Mouse (Mus musculus) embryonic facial prominence, embryonic 14.5 days (tissue): Measurements from ENCODE around the gene Thoc3. TPM values are rescaled to one million over a fixed set of nuclear protein-coding genes. Genes with fewer than 3 reads are reported as not detected.

ENCODE experiments used
- ATAC-seq: fragments of 200-750 bp; cut with Nextera tagmentation; 2 replicates; pipeline ENCODE4 v1.8.0; 2017; ENCODE audit warnings: low read depth, moderate number of reproducible peaks, moderate TSS enrichment
- DNase-seq: peaks from one replicate; pipeline ENCODE4 v3.0.0-alpha.2; 2015; ENCODE audit warnings: low spot score
- H3K27ac ChIP-seq: fragments of 300-500 bp; sonication (generic); replicated peaks from 2 replicates; pipeline ENCODE4 v1.5.1; 2014; ENCODE audit warnings: low read depth, mild to moderate bottlenecking, low read length, moderate library complexity
- H3K27me3 ChIP-seq: fragments of 300-500 bp; sonication (generic); replicated peaks from 2 replicates; pipeline ENCODE4 v1.6.1; 2014; ENCODE audit warnings: low read length; ENCODE audit not compliant: control insufficient read depth, insufficient read depth
- H3K36me3 ChIP-seq: fragments of 300-500 bp; sonication (generic); 2 replicates; pipeline ENCODE4 v1.6.1; 2014; ENCODE audit warnings: low read length, mixed read lengths; ENCODE audit not compliant: control insufficient read depth, insufficient read depth
- H3K4me1 ChIP-seq: fragments of 300-500 bp; sonication (generic); 2 replicates; pipeline ENCODE4 v1.6.1; 2014; ENCODE audit warnings: antibody characterized with exemption, low read length; ENCODE audit not compliant: control insufficient read depth, insufficient read depth
- H3K4me2 ChIP-seq: fragments of 300-500 bp; sonication (generic); 2 replicates; pipeline ENCODE4 v1.6.1; 2014; ENCODE audit warnings: low read depth, mild to moderate bottlenecking, low read length, moderate library complexity, mixed read lengths
- H3K4me3 ChIP-seq: fragments of 300-500 bp; sonication (generic); 2 replicates; pipeline ENCODE4 v1.5.1; 2014; ENCODE audit warnings: low read depth, mild to moderate bottlenecking, low read length
- H3K9ac ChIP-seq: fragments of 300-500 bp; sonication (generic); 2 replicates; pipeline ENCODE4 v1.6.1; 2014; ENCODE audit warnings: low read depth, mild to moderate bottlenecking, low read length, moderate library complexity, mixed read lengths
- H3K9me3 ChIP-seq: fragments of 300-500 bp; sonication (generic); 2 replicates; pipeline ENCODE4 v1.6.1; 2016; ENCODE audit warnings: low read length; ENCODE audit not compliant: control insufficient read depth
- WGBS: fragments of 180-500 bp; shearing (Covaris S2); extraction: QIAGEN DNeasy Blood & Tissue Kit; methylation state at CpG from one replicate; pipeline ENCODE4 v1.1.7; 2014; 5-methylcytosine and 5-hydroxymethylcytosine counted together
- polyA plus RNA-seq: library from polyadenylated mRNA; unstranded; fragments of >200 nt; fragmentation: Nextera tagmentation; extraction: Ambion mirVana; gene quantifications from 2 replicates; pipeline ENCODE4 v1.2.1, GENCODE M21; 2014

Thoc3 gene
- polyA plus RNA-seq, 1 experiment from 2014 or later, result 105 TPM

DNA sequence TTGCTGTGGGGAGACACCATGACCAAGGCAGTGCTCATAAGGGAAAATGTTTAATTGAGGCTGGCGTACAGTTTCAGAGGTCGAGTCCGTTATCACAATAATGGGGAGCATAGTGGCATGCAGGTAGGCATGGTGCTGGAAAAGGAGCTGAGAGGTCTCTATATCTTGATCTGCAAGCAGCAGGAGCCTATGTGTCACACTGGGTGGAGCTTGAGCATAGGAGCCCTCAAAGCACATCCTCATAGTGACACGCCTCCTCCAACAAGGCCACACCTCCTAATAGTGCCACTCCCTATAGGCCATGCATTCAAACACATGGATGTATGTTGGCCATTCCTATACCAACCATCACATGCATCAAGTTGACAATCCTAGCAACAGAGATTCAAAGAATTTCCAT lies 53.6 kb downstream of the Thoc3 start:
- no peaks in the 10 kb centered on the region for H3K27me3 ChIP-seq
- H3K27ac ChIP-seq, result no peak overlapping the region
- ATAC-seq, result no peak
- no peaks in the 10 kb centered on the region for H3K9me3 ChIP-seq
- no peak overlapping the region for H3K4me2 ChIP-seq
- no peak for DNase-seq
- H3K36me3 ChIP-seq, result no peaks in the 10 kb centered on the region
- H3K4me1 ChIP-seq, result peaks cover 13% of the 10 kb centered on the region
- 93% methylated on average over 4 of the region's 4 CpGs for WGBS
- H3K4me3 ChIP-seq, result no peak overlapping the region
- no peak overlapping the region for H3K9ac ChIP-seq

DNA sequence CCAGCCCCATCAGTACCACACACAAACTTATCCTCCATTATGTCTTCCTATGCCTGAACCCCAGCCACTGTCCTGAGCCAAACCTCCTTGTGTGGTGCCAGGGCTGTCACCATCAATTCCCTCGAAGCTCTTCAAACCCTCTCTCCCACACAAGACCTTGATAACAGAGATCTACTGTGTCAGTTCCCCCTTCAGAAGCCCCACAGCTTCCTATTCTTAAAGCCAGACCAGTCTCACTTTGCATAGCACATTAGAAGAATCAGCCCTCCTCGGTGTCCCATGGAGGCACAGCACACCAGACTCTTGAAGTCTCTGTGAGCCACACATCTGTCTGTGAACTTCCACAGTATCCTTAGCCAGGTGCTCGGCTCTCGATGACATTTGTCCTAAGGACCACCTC lies 55.9 kb downstream of the Thoc3 start:
- no peak for ATAC-seq
- 65% methylated on average over 4 of the region's 4 CpGs for WGBS
- Histone ChIP-seq H3K9ac (no peak overlapping the region), H3K4me2 (no peak overlapping the region), H3K27me3 (no peaks in the 10 kb centered on the region), H3K4me3 (no peak overlapping the region), H3K27ac (no peak overlapping the region), H3K4me1 (peaks cover 13% of the 10 kb centered on the region), H3K36me3 (no peaks in the 10 kb centered on the region), H3K9me3 (peaks cover 3% of the 10 kb centered on the region; the same call in 1 of the 2 replicates)
- no peak for DNase-seq

DNA sequence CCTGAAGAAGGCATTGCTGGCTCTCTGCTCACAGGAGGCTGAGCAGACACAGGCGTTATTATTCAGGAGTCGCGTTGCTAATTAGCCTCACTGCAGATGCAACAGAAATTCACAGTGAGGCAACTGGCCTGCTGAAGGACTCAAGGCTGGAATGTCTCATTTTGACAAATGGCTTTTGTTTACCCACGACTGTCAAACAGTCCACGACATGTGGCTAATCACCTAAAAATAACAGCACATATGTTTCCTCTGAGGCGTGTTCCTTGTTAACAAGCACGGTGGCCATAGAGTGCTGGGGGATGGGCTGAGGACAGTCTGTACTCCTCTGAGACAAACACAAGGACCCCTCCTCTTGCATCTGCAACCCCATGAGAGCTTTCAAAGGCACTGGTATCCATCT lies 56.4 kb downstream of the Thoc3 start:
- H3K4me3 ChIP-seq, result no peak overlapping the region
- no peak overlapping the region for H3K4me2 ChIP-seq
- ATAC-seq (peak; percentile 57; the same call in 1 of the 2 replicates), DNase-seq (peak; percentile 70)
- no peaks in the 10 kb centered on the region for H3K36me3 ChIP-seq
- no peak overlapping the region for H3K27ac ChIP-seq
- H3K9me3 ChIP-seq, result peaks cover 3% of the 10 kb centered on the region; the same call in 1 of the 2 replicates
- 9% methylated on average over 7 of the region's 7 CpGs for WGBS
- peaks cover 13% of the 10 kb centered on the region for H3K4me1 ChIP-seq
- H3K27me3 ChIP-seq, result no peaks in the 10 kb centered on the region
- no peak overlapping the region for H3K9ac ChIP-seq

- WGBS, result 87% methylated on average over 3 of the region's 3 CpGs
- Histone ChIP-seq H3K4me1 (peaks cover 13% of the 10 kb centered on the region), H3K4me2 (no peak overlapping the region), H3K9ac (no peak overlapping the region), H3K27me3 (no peaks in the 10 kb centered on the region), H3K27ac (no peak overlapping the region), H3K36me3 (no peaks in the 10 kb centered on the region), H3K9me3 (peaks cover 3% of the 10 kb centered on the region; the same call in 1 of the 2 replicates), H3K4me3 (no peak overlapping the region)
- no peak for DNase-seq
- ATAC-seq, result no peak
These were observed 57.0 kb downstream of the Thoc3 start for GRCm38 (mm10) chr13:54411656-54412055.

Other genes starting within 250 kb of the Thoc3 start
- 7.0 and 9.6 TPM in 2 replicates for gene Cplx2, start 97.5 kb downstream of the Thoc3 start, polyA plus RNA-seq
- gene Simc1, start 34.9 kb upstream of the Thoc3 start, polyA plus RNA-seq, result 14.1 and 16.3 TPM in 2 replicates
- gene 4833439L19Rik, start 96.6 kb upstream of the Thoc3 start, polyA plus RNA-seq, result 124 and 134 TPM in 2 replicates
- 18.8 and 22.1 TPM in 2 replicates for gene Arl10, start 106.2 kb upstream of the Thoc3 start, polyA plus RNA-seq
- 42.7 and 51.6 TPM in 2 replicates for gene Nop16, start 121.2 kb upstream of the Thoc3 start, polyA plus RNA-seq
- gene Higd2a, start 121.4 kb upstream of the Thoc3 start, polyA plus RNA-seq, result 163 and 165 TPM in 2 replicates
- gene Cltb, start 142.5 kb upstream of the Thoc3 start, polyA plus RNA-seq, result 40.2 and 48.1 TPM in 2 replicates
- 86.7 and 101 TPM in 2 replicates for gene Faf2, start 152.9 kb upstream of the Thoc3 start, polyA plus RNA-seq
- 50.1 and 56.9 TPM in 2 replicates for gene Rnf44, start 225.1 kb upstream of the Thoc3 start, polyA plus RNA-seq
- gene Cdhr2, start 232.6 kb upstream of the Thoc3 start, polyA plus RNA-seq, result 0.04 TPM in 1 of 2 replicates, not detected in the other